Mouse (Mus musculus) heart, postnatal 0 days (tissue): ENCODE data around the gene Tnfrsf23. TPM values are rescaled to one million over a fixed set of nuclear protein-coding genes. Genes with fewer than 3 reads are reported as not detected.

ENCODE experiments used
- ATAC-seq: fragments of 200-750 bp; cut with Nextera tagmentation; 2 replicates; pipeline ENCODE4 v1.8.0; 2017; ENCODE audit warnings: low read depth, moderate number of reproducible peaks, moderate library complexity; ENCODE audit not compliant: insufficient read depth
- DNase-seq: peaks from one replicate; pipeline ENCODE4 v3.0.0-alpha.2; 2016; ENCODE audit warnings: low spot score
- H3K27ac ChIP-seq: fragments of 300-500 bp; sonication (generic); 2 replicates; pipeline ENCODE4 v1.5.1; 2014; ENCODE audit warnings: low read depth, mild to moderate bottlenecking
- H3K27me3 ChIP-seq: fragments of 300-500 bp; sonication (generic); 2 replicates; pipeline ENCODE4 v1.6.1; 2014; ENCODE audit warnings: low read length, mixed read lengths; ENCODE audit not compliant: control insufficient read depth, insufficient read depth
- H3K36me3 ChIP-seq: fragments of 300-500 bp; sonication (generic); replicated peaks from 2 replicates; pipeline ENCODE4 v1.6.1; 2014; ENCODE audit warnings: low read length, mixed read lengths; ENCODE audit not compliant: control insufficient read depth, insufficient read depth
- H3K4me1 ChIP-seq: fragments of 300-500 bp; sonication (generic); 2 replicates; pipeline ENCODE4 v1.6.1; 2014; ENCODE audit warnings: antibody characterized with exemption; ENCODE audit not compliant: control insufficient read depth, insufficient read depth
- H3K4me2 ChIP-seq: fragments of 300-500 bp; sonication (generic); 2 replicates; pipeline ENCODE4 v1.6.1; 2014; ENCODE audit warnings: low read depth, mild to moderate bottlenecking, low read length, moderate library complexity
- H3K4me3 ChIP-seq: fragments of 300-500 bp; sonication (generic); 2 replicates; pipeline ENCODE4 v1.5.1; 2014; ENCODE audit warnings: low read depth, low read length
- H3K9ac ChIP-seq: fragments of 300-500 bp; sonication (generic); replicated peaks from 2 replicates; pipeline ENCODE4 v1.6.1; 2014; ENCODE audit warnings: low read depth, low read length, mixed read lengths
- H3K9me3 ChIP-seq: fragments of 300-500 bp; sonication (generic); replicated peaks from 2 replicates; pipeline ENCODE4 v1.6.1; 2016; ENCODE audit warnings: low read length; ENCODE audit not compliant: control insufficient read depth
- CTCF ChIP-seq: IDR thresholded peaks from 2 replicates; pipeline ENCODE4 v1.5.1; 2016; ENCODE audit warnings: antibody characterized with exemption, control low read depth, low read depth
- EP300 ChIP-seq: IDR thresholded peaks from 2 replicates; pipeline ENCODE4 v1.6.1; 2016; ENCODE audit warnings: antibody characterized with exemption, low read depth
- WGBS: fragments of 180-500 bp; shearing (Covaris S2); extraction: QIAGEN DNeasy Blood & Tissue Kit; methylation state at CpG from one replicate; pipeline ENCODE4 v1.1.7; 2014; 5-methylcytosine and 5-hydroxymethylcytosine counted together
- polyA plus RNA-seq: library from polyadenylated mRNA; unstranded; fragments of >200 nt; fragmentation: Nextera tagmentation; extraction: Ambion mirVana; gene quantifications from 2 replicates; pipeline ENCODE4 v1.2.1, GENCODE M21; 2015
- total RNA-seq: library from RNA; depleted of rRNA; stranded (reverse); fragments of >200 nt; gene quantifications from 2 replicates; pipeline ENCODE4 v1.2.3, GENCODE M21; 2014; ENCODE audit warnings: low replicate concordance

The Tnfrsf23 gene
- total and polyA plus RNA-seq, 2 experiments from 2014 or later, result 2.3 to 2.5 TPM

DNA sequence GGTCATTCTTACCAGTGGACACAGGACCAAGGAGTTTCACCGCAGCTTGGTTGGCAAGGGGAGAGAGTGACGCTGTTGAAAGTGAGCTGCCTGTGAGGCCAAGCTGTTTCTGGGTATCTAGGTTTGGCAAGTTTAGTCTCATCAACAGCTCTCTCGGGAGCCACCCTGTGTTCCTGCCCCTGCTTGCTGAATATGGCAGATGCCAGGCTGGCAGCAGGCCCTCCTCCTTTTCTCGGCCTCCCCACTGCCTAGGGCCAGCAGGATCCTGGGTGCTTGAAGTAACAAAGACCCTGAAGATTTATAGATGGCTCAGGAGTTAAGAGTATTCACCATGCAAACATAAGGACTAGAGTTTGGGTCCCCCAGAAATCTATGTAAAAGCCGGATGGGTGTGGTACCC lies 37.0 kb upstream of the Tnfrsf23 start:
- DNase-seq (no peak), ATAC-seq (no peak)
- Histone ChIP-seq H3K27ac (no peak overlapping the region), H3K4me2 (no peak overlapping the region), H3K4me1 (peaks cover 9% of the 10 kb centered on the region), H3K9me3 (no peaks in the 10 kb centered on the region), H3K4me3 (no peak overlapping the region), H3K36me3 (0 out of 2 replicates have a peak, but pooled peaks cover 4% of the 10 kb centered on the region), H3K27me3 (no peaks in the 10 kb centered on the region), H3K9ac (no peak overlapping the region)
- WGBS, result 78% methylated on average over 5 of the region's 5 CpGs
- TF ChIP-seq CTCF, result no peak
- no peak for TF ChIP-seq EP300

DNA sequence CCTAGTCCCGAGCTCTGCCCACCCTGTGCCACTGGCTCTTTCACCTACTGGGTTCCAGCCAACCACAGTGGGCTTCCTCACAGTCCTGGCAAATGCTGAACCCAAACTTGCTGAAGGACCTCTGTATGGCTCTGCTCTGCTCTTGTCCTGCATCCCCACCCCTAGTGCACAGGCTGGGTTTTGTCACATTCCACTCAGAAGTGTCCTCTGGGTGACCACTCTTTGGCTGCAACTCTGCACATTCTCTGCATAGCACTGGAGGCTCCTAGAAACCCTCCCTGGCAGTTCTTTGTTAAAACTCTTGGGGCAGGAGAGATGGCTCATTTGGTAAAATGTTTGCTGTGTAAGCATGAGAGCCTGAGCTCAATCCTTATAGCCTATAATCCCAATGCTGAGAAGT lies 32.1 kb upstream of the Tnfrsf23 start:
- Histone ChIP-seq H3K4me2 (no peak overlapping the region), H3K4me3 (no peak overlapping the region), H3K27me3 (no peaks in the 10 kb centered on the region), H3K4me1 (peaks cover 28% of the 10 kb centered on the region), H3K36me3 (peaks cover 18% of the 10 kb centered on the region; the same call in 1 of the 2 replicates), H3K9ac (no peak overlapping the region), H3K27ac (peak overlapping the region; percentile 64), H3K9me3 (no peaks in the 10 kb centered on the region)
- peak; percentile 87 for ATAC-seq
- peak; percentile 63 for DNase-seq
- TF ChIP-seq EP300 (no peak), CTCF (no peak)
- 56% methylated on average over 1 of the region's 1 CpGs for WGBS

DNA sequence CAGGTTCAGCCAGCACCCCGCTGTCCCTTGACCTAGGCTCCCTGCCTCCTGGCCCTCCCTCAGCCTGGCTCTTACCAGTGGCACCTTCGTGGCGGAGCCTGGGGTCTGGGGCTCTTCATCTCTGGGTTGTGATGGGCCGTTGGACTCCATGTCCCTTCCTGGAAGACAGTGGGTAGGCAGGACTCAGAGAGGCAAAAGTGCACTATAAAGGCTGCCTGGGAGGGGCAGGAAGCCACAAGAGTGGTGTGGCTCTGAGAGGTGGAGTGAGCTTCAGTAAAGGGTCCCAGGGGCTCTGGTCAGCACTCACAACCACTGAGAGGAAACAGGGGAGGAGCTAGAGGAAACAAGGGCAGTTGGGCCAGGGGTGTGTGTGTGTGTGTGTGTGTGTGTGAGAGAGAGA lies 27.7 kb upstream of the Tnfrsf23 start:
- no peak overlapping the region for H3K4me3 ChIP-seq
- no peak overlapping the region for H3K4me2 ChIP-seq
- no peaks in the 10 kb centered on the region for H3K27me3 ChIP-seq
- WGBS, result 84% methylated on average over 4 of the region's 4 CpGs
- ATAC-seq (no peak), DNase-seq (no peak)
- no peak overlapping the region for H3K27ac ChIP-seq
- peaks cover 42% of the 10 kb centered on the region for H3K36me3 ChIP-seq
- H3K9me3 ChIP-seq, result no peaks in the 10 kb centered on the region
- peaks cover 33% of the 10 kb centered on the region for H3K4me1 ChIP-seq
- no peak overlapping the region for H3K9ac ChIP-seq
- TF ChIP-seq CTCF (no peak), EP300 (no peak)

DNA sequence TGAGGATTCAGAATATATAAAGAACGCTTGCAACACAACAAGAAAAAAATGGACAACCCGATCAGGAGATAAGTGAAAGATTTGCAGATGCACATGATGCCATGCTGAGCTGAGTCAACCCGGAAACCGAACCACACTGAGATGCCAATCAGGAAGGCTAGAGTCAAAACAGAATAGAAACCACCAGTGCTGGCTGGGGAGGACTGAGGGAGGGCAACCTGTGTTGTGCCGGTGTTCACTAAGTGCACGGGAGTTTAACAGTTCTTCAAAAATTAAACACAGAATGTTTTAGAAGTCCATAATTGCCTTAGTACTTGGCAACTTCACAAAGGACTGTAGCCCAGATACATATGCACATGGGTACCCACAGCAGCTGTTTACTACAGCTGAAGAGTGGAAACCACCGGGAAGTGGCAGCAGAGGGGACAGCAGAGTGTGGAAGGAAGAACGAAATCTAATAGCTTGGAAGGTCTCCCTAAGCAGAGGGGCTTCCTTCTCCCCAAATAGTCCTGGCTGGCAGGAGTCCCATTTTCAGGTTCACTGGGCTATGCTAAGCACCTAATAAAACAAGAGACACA lies 27.2 kb upstream of the Tnfrsf23 start:
- Histone ChIP-seq H3K4me1 (peaks cover 28% of the 10 kb centered on the region), H3K9me3 (no peaks in the 10 kb centered on the region), H3K27ac (no peak overlapping the region), H3K4me2 (no peak overlapping the region), H3K36me3 (peaks cover 45% of the 10 kb centered on the region), H3K9ac (no peak overlapping the region), H3K27me3 (no peaks in the 10 kb centered on the region), H3K4me3 (no peak overlapping the region)
- ATAC-seq, result no peak
- no peak for TF ChIP-seq EP300
- TF ChIP-seq CTCF, result no peak
- WGBS, result 66% methylated on average over 8 of the region's 8 CpGs
- DNase-seq, result no peak

DNA sequence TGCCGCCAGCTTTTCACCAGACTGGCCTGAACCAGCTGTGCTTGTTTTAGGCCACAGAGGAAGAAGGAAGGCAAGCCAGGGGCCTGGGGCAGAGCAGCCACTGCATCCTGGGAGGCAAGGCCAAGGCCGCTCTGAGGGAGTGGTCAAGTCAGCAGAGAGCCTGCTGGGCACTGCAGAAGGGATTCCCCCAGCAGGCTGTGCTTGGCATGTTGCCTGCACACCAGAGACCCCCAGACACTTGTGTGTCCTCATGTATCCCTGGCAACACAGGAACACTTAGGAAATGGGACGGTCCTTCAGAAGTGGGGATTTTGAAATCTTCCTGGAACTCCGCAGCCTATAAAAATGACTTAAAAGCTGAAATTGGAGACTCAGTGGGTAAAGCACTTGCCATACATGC lies 26.4 kb upstream of the Tnfrsf23 start:
- TF ChIP-seq EP300, result no peak
- TF ChIP-seq CTCF, result no peak
- 51% methylated on average over 4 of the region's 4 CpGs for WGBS
- ATAC-seq (no peak), DNase-seq (no peak)
- no peaks in the 10 kb centered on the region for H3K27me3 ChIP-seq
- H3K4me2 ChIP-seq, result no peak overlapping the region
- no peak overlapping the region for H3K27ac ChIP-seq
- peaks cover 21% of the 10 kb centered on the region for H3K4me1 ChIP-seq
- no peak overlapping the region; the same call in 1 of the 2 replicates for H3K9ac ChIP-seq
- no peaks in the 10 kb centered on the region for H3K9me3 ChIP-seq
- no peak overlapping the region for H3K4me3 ChIP-seq
- peaks cover 45% of the 10 kb centered on the region for H3K36me3 ChIP-seq

DNA sequence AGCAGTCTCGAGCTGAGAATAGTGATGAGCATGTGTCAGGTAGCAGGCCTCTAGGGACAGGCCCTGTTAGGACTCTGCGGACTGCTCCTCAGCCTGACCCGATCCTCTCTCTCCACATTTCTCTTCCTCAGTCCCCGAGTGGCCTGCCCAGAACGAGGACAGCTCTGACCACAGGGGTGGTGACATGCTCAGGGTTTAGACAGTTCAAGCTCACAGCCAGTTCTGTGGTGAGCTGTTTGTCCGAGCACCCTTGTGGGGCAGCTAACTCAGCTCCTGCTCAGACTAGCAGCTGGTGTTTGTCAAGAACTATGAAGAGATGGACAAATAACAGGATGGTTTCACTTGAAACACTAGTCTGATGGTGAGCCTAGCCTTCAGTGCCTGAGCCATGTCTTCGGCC lies 25.7 kb upstream of the Tnfrsf23 start:
- H3K36me3 ChIP-seq, result peaks cover 45% of the 10 kb centered on the region

More for the DNA sequence above, 25.7 kb upstream of the Tnfrsf23 start:
- Histone ChIP-seq H3K9me3 (no peaks in the 10 kb centered on the region), H3K4me3 (no peak overlapping the region), H3K9ac (no peak overlapping the region), H3K27me3 (no peaks in the 10 kb centered on the region), H3K27ac (no peak overlapping the region), H3K4me1 (peaks cover 21% of the 10 kb centered on the region), H3K4me2 (no peak overlapping the region)
- no peak for DNase-seq
- 77% methylated on average over 7 of the region's 7 CpGs for WGBS
- no peak for TF ChIP-seq EP300
- no peak for TF ChIP-seq CTCF
- ATAC-seq, result no peak
